Mouse (Mus musculus) ES-E14 (cell line): ENCODE data around the gene Anapc4.

Source experiments
- CHD2 ChIP-seq: IDR thresholded peaks from 2 replicates; pipeline ENCODE4 v1.6.1; 2014; ENCODE audit warnings: mild to moderate bottlenecking, low read depth, low read length, inconsistent platforms
- HCFC1 ChIP-seq: IDR thresholded peaks from 2 replicates; pipeline ENCODE4 v1.6.1; 2012; ENCODE audit warnings: low read length, inconsistent platforms, borderline replicate concordance; ENCODE audit not compliant: insufficient read depth
- ZNF384 ChIP-seq: IDR thresholded peaks from 2 replicates; pipeline ENCODE4 v1.6.1; 2012; ENCODE audit warnings: low read depth, low read length, inconsistent platforms

DNA sequence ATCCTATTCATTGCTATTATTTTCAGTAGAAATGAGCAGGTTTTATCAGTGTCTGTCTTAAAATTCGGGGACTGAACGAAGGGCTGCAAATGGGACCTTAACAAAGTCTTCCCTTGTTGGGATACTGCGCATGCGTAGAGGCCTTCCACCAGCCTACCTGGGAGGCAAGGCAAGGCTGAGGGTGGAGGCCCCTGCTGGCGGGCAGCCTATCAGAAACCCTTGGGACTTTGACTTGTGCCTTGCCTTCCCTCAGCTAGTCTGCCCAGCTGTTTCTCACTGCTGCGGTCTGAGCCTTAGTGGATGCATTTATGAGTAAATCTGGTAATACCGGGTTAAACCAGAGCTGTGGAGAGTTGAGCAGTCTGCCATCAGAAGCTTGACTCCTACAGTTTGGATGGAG is 20.5 kb upstream of the Anapc4 start:
- TF ChIP-seq ZNF384 (no peak), CHD2 (no peak), HCFC1 (no peak)
